Mouse (Mus musculus): ENCODE data around the gene Mvb12b. TPM values are rescaled to one million over a fixed set of nuclear protein-coding genes. Genes with fewer than 3 reads are reported as not detected.

Gene Mvb12b
- total and polyA plus RNA-seq, 2 experiments from 2014 or later, result 68.1 to 155 TPM

- Histone ChIP-seq H3K4me1 (ENCODE audit: insufficient read depth, low read length) (peaks cover 3% of the 10 kb centered on the region; the same call in 1 of the 2 replicates), H3K9me3 (ENCODE audit: low read length) (no peaks in the 10 kb centered on the region), H3K9ac (replicated peaks; ENCODE audit: low read length, poor library complexity, severe bottlenecking) (no peak overlapping the region), H3K27me3 (ENCODE audit: insufficient read depth, low read length) (no peaks in the 10 kb centered on the region), H3K4me2 (ENCODE audit: low read depth, low read length, poor library complexity, severe bottlenecking) (no peak overlapping the region), H3K4me3 (ENCODE audit: low read depth, low read length) (no peak overlapping the region), H3K27ac (ENCODE audit: low read depth, low read length) (no peak overlapping the region), H3K36me3 (ENCODE audit: insufficient read depth, low read length) (no peaks in the 10 kb centered on the region)
- ATAC-seq (ENCODE audit: low FRiP score), result no peak
- 31% methylated on average over 4 of the region's 4 CpGs for WGBS
- DNase-seq (ENCODE audit: low spot score), result no peak
- no peak for TF ChIP-seq CTCF (IDR thresholded peaks at IDR 0.05)
These were observed 174.9 kb downstream of the Mvb12b start for GRCm38 (mm10) chr2:33712811-33713210.

DNA sequence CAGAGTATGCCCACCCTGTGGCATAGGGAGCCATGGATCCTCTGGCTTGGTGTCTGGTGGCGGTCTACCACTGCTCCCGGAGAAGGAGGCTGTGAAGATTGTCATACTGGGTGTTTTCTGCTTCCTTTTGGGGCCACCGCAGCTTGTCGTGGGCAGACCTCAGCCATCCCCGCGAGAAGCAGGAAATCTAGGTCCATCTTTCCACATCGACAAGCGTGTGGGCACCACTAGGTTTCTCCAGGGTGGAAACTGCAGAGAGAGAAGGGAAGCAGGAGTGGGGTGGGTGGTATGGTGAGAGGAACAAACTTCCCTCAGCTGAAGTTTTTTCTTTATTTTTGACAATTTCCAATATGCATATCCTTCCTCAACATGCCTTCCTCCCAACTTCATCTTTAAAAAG is 178.9 kb downstream of the Mvb12b start:
- H3K36me3 ChIP-seq (ENCODE audit: insufficient read depth, low read length), result no peaks in the 10 kb centered on the region
- peaks cover 3% of the 10 kb centered on the region; the same call in 1 of the 2 replicates for H3K27me3 ChIP-seq (ENCODE audit: insufficient read depth, low read length)
- ATAC-seq (ENCODE audit: low FRiP score) (no peak), DNase-seq (ENCODE audit: low spot score) (no peak)
- H3K27ac ChIP-seq (ENCODE audit: low read depth, low read length), result no peak overlapping the region
- peaks cover 3% of the 10 kb centered on the region; the same call in 1 of the 2 replicates for H3K4me1 ChIP-seq (ENCODE audit: insufficient read depth, low read length)
- no peak overlapping the region for H3K9ac ChIP-seq (replicated peaks; ENCODE audit: low read length, poor library complexity, severe bottlenecking)
- no peak for TF ChIP-seq CTCF (IDR thresholded peaks at IDR 0.05)
- H3K4me3 ChIP-seq (ENCODE audit: low read depth, low read length), result no peak overlapping the region
- H3K9me3 ChIP-seq (ENCODE audit: low read length), result no peaks in the 10 kb centered on the region
- WGBS, result 95% methylated on average over 8 of the region's 8 CpGs
- no peak overlapping the region for H3K4me2 ChIP-seq (ENCODE audit: low read depth, low read length, poor library complexity, severe bottlenecking)

DNA sequence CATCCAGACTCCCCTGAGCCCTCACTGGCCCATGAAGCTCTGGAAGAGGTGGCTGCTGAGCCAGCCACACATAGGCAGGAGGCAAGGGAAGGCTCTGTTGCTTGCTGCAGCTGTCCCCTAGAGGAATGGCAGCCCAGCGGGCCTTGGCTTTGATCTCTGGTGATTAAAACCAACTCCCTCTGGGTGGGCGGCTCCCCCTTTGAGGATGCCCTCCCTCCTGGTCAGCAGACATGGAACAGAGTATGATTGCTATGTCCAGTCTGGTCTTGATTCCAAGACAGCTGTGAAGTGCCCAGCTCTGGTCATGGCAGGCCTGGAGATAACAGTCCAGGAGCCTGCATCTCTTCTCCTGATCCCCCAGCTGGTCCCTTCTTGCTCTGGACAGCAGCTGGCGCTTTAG is 179.7 kb downstream of the Mvb12b start:
- Histone ChIP-seq H3K4me2 (ENCODE audit: low read depth, low read length, poor library complexity, severe bottlenecking) (no peak overlapping the region), H3K4me3 (ENCODE audit: low read depth, low read length) (no peak overlapping the region), H3K27me3 (ENCODE audit: insufficient read depth, low read length) (peaks cover 3% of the 10 kb centered on the region; the same call in 1 of the 2 replicates), H3K36me3 (ENCODE audit: insufficient read depth, low read length) (no peaks in the 10 kb centered on the region), H3K27ac (ENCODE audit: low read depth, low read length) (no peak overlapping the region), H3K9ac (replicated peaks; ENCODE audit: low read length, poor library complexity, severe bottlenecking) (no peak overlapping the region), H3K4me1 (ENCODE audit: insufficient read depth, low read length) (no peaks in the 10 kb centered on the region), H3K9me3 (ENCODE audit: low read length) (no peaks in the 10 kb centered on the region)
- DNase-seq (ENCODE audit: low spot score) (no peak), ATAC-seq (ENCODE audit: low FRiP score) (no peak)
- 33% methylated on average over 3 of the region's 3 CpGs for WGBS
- no peak for TF ChIP-seq CTCF (IDR thresholded peaks at IDR 0.05)

GRCm38 (mm10) chr2:33706403-33706802 is 181.3 kb downstream of the Mvb12b start:
- DNase-seq (ENCODE audit: low spot score) (no peak), ATAC-seq (ENCODE audit: low FRiP score) (no peak)
- 0 out of 2 replicates have a peak, but pooled peaks cover 2% of the 10 kb centered on the region for H3K4me1 ChIP-seq (ENCODE audit: insufficient read depth, low read length)
- H3K4me3 ChIP-seq (ENCODE audit: low read depth, low read length), result no peak overlapping the region
- no peak overlapping the region for H3K27ac ChIP-seq (ENCODE audit: low read depth, low read length)
- H3K36me3 ChIP-seq (ENCODE audit: insufficient read depth, low read length), result no peaks in the 10 kb centered on the region
- 79% methylated on average over 9 of the region's 9 CpGs for WGBS
- H3K27me3 ChIP-seq (ENCODE audit: insufficient read depth, low read length), result peaks cover 3% of the 10 kb centered on the region; the same call in 1 of the 2 replicates
- H3K4me2 ChIP-seq (ENCODE audit: low read depth, low read length, poor library complexity, severe bottlenecking), result no peak overlapping the region
- TF ChIP-seq CTCF (IDR thresholded peaks at IDR 0.05), result no peak
- no peak overlapping the region for H3K9ac ChIP-seq (replicated peaks; ENCODE audit: low read length, poor library complexity, severe bottlenecking)
- H3K9me3 ChIP-seq (ENCODE audit: low read length), result no peaks in the 10 kb centered on the region

DNA sequence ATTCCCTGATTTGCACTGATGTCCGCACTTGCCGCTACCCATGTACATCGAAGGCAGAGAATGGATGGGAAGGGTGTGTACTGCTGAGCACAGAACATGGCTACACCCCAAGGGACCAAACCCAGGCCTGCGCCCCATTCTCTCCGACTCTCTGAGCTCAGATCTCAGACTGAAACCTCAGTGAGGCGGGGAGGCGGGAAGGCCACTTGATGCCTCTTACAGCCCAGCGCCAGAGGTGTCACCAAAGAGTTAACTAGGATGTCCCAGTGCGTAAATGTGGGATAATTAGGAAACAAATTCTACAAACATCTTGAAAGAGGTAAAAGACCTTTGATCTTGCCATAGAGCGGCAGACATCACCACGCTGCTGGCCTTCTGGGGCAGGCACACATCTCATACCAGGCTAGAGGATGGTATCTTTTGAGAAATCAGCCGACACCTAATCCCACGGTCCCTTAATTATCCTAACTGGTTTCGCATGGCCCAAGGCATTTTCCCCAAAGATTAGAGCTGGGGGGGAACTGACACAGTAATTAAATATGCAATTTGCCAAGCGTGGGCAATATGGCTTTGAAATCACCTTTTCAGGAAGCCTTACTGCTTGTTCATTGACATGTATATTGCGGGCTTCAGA is 181.9 kb downstream of the Mvb12b start:
- Histone ChIP-seq H3K36me3 (ENCODE audit: insufficient read depth, low read length) (no peaks in the 10 kb centered on the region), H3K9me3 (ENCODE audit: low read length) (no peaks in the 10 kb centered on the region), H3K4me2 (ENCODE audit: low read depth, low read length, poor library complexity, severe bottlenecking) (no peak overlapping the region), H3K4me1 (ENCODE audit: insufficient read depth, low read length) (0 out of 2 replicates have a peak, but pooled peaks cover 6% of the 10 kb centered on the region), H3K27me3 (ENCODE audit: insufficient read depth, low read length) (peaks cover 3% of the 10 kb centered on the region; the same call in 1 of the 2 replicates), H3K4me3 (ENCODE audit: low read depth, low read length) (no peak overlapping the region), H3K27ac (ENCODE audit: low read depth, low read length) (no peak overlapping the region), H3K9ac (replicated peaks; ENCODE audit: low read length, poor library complexity, severe bottlenecking) (no peak overlapping the region)
- ATAC-seq (ENCODE audit: low FRiP score) (no peak), DNase-seq (ENCODE audit: low spot score) (no peak)
- no peak for TF ChIP-seq CTCF (IDR thresholded peaks at IDR 0.05)
- 44% methylated on average over 16 of the region's 16 CpGs for WGBS

GRCm38 (mm10) chr2:33703286-33703685 is 184.5 kb downstream of the Mvb12b start:
- Histone ChIP-seq H3K36me3 (ENCODE audit: insufficient read depth, low read length) (no peaks in the 10 kb centered on the region), H3K9me3 (ENCODE audit: low read length) (no peaks in the 10 kb centered on the region), H3K4me3 (ENCODE audit: low read depth, low read length) (no peak overlapping the region), H3K27me3 (ENCODE audit: insufficient read depth, low read length) (peaks cover 3% of the 10 kb centered on the region; the same call in 1 of the 2 replicates), H3K9ac (replicated peaks; ENCODE audit: low read length, poor library complexity, severe bottlenecking) (no peak overlapping the region), H3K4me1 (ENCODE audit: insufficient read depth, low read length) (0 out of 2 replicates have a peak, but pooled peaks cover 6% of the 10 kb centered on the region), H3K27ac (ENCODE audit: low read depth, low read length) (no peak overlapping the region), H3K4me2 (ENCODE audit: low read depth, low read length, poor library complexity, severe bottlenecking) (no peak overlapping the region)
- no peak for TF ChIP-seq CTCF (IDR thresholded peaks at IDR 0.05)
- 49% methylated on average over 5 of the region's 5 CpGs for WGBS
- ATAC-seq (ENCODE audit: low FRiP score), result no peak
- DNase-seq (ENCODE audit: low spot score), result no peak

All from midbrain, postnatal 0 days (tissue).